In the genomic region with DNA sequence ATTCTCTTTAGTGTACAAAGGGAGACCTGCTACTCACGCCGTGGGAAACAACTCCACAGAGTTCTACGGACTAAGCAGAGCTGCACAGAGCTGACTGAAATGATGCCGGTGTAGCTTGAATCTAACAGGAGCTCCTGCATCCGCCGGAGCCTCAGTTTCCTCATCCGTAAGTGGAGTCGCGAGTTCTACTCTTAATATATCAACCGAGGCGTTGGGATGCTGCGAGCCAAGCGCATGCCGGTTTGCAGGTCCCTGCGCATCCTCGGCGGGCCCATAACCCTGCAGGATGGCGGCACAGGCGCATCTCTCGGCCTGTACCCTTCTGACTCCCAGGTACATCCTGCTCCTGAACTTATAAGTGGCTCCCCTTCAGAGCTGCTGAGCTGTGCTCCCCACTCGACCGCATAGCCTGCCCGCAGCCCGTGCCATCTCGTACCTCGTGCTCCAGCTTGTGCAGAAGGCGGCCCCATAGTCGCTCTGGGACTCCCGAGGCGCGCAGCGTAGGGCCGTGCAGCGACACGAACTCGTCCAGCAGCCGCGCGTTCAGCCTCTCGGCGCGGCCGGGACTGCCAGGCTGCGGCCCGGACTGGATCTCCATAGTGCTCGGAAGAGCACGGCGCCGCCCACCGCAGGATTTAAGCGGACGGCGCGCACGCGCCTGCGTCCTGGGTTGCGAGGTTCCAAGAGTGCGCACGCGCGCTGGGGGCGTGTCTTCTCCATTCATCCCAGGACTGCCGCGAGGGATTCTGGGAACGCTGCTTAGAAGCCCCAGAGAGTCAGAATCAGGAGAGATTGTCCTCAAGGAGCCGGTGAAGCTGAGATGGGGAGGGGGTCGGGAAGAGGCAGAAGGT, we compare ENCODE assay signal across 8 mouse cellular contexts. TPM values are rescaled to one million over a fixed set of nuclear protein-coding genes. Genes with fewer than 3 reads are reported as not detected.
DNase-seq lines count a peak whose midpoint lies in the region; ATAC-seq lines count a peak whose summit lies in the region.

A gene (minus strand): TSS at position 645 of the 851 bp plus-strand sequence.

- DNase-seq in Muller cell, postnatal 12 days (ENCODE audit: inconsistent ontology term): peak; percentile 98
- peak; percentile 94 for DNase-seq in cerebellum, adult 9-11 months
- peak; percentile 90 to 98 for DNase-seq in frontal cortex, adult 2 months (ENCODE audit: extremely low spot score in 1 of 2, low spot score in 1 of 2)
- DNase-seq in hindbrain, embryonic 11.5 days (ENCODE audit: low spot score): peak; percentile 100
- peak; percentile 93 to 97 for DNase-seq in layer of hippocampus, postnatal 10 days (ENCODE audit: low spot score in 2 of 2)
- DNase-seq in lung, postnatal 10 days: peak; percentile 97
- peak; percentile 92 for DNase-seq in retina, adult 2 months (ENCODE audit: low read depth, low spot score)
- peak; percentile 91 to 92 for DNase-seq in thymus, postnatal 36 days

- no peaks in the 10 kb centered on the region for H3K36me3 ChIP-seq in hindbrain, embryonic 11.5 days (ENCODE audit: control insufficient read depth, insufficient read depth, low read length)

- H3K27ac ChIP-seq in hindbrain, embryonic 11.5 days (ENCODE audit: low read depth, low read length): no peak within 1 kb of the TSS

- no peaks in the 10 kb centered on the region for H3K9me3 ChIP-seq in hindbrain, embryonic 11.5 days (ENCODE audit: control insufficient read depth, low read length)

- no peaks in the 10 kb centered on the region for H3K27me3 ChIP-seq in hindbrain, embryonic 11.5 days (ENCODE audit: control insufficient read depth, insufficient read depth, low read length)

- peak within 1 kb of the TSS; percentile 78 for H3K4me3 ChIP-seq in hindbrain, embryonic 11.5 days (ENCODE audit: low read depth, low read length)

- peaks cover 6% of the 10 kb centered on the region for H3K4me1 ChIP-seq in hindbrain, embryonic 11.5 days (replicated peaks; ENCODE audit: control insufficient read depth, insufficient read depth, low read length)

- under 1% methylated on average over 68 of the region's 68 CpGs for WGBS in hindbrain, embryonic 11.5 days

- peak within 1 kb of the TSS; percentile 79 for H3K4me2 ChIP-seq in hindbrain, embryonic 11.5 days (replicated peaks; ENCODE audit: low read depth, low read length)

- peak; percentile 89 for ATAC-seq in hindbrain, embryonic 11.5 days (ENCODE audit: low FRiP score)

- H3K9ac ChIP-seq in hindbrain, embryonic 11.5 days (ENCODE audit: low read depth, low read length): peak within 1 kb of the TSS; percentile 82

RNA-seq across cellular contexts. Expression of the gene that starts here (rescaled TPM):
- polyA plus RNA-seq in frontal cortex, adult 2 months (2012; rRNA removed): 13.9 and 14.7 TPM in 2 replicates
- polyA plus RNA-seq in hindbrain, embryonic 11.5 days (2014; fragmentation: Nextera tagmentation; extraction: Ambion mirVana): 43.4 and 43.6 TPM in 2 replicates
- total RNA-seq in layer of hippocampus, postnatal 10 days (2021): 10 to 100 TPM; 18.2 to 19.6 TPM
